Mouse (Mus musculus): Measurements from ENCODE around the gene Hs3st3a1. TPM values are rescaled to one million over a fixed set of nuclear protein-coding genes. Genes with fewer than 3 reads are reported as not detected.

The Hs3st3a1 gene
- polyA plus RNA-seq, 1 experiment from 2014 or later = 0.18 TPM

GRCm38 (mm10) chr11:64418969-64419368 is 16.2 kb upstream of the Hs3st3a1 start:
- no peak for DNase-seq
- H3K36me3 ChIP-seq (replicated peaks; ENCODE audit: insufficient read depth, low read length) = no peaks in the 10 kb centered on the region
- 74% methylated on average over 1 of the region's 1 CpGs for WGBS (ENCODE audit: insufficient replicate concordance)
- H3K9ac ChIP-seq (replicated peaks) = no peak overlapping the region
- no peaks in the 10 kb centered on the region for H3K4me1 ChIP-seq (ENCODE audit: insufficient read depth)
- no peak overlapping the region for H3K27ac ChIP-seq (ENCODE audit: low read depth)
- H3K9me3 ChIP-seq (ENCODE audit: low read length) = 0 out of 2 replicates have a peak, but pooled peaks cover 2% of the 10 kb centered on the region
- H3K27me3 ChIP-seq (ENCODE audit: insufficient read depth, low read length) = no peaks in the 10 kb centered on the region
- ATAC-seq = no peak
- TF ChIP-seq EP300 (IDR thresholded peaks at IDR 0.05; ENCODE audit: low read depth) (no peak), CTCF (IDR thresholded peaks at IDR 0.05; ENCODE audit: low read depth) (no peak)
- H3K4me2 ChIP-seq (ENCODE audit: low read depth, low read length) = no peak overlapping the region
- H3K4me3 ChIP-seq (ENCODE audit: low read depth, low read length) = no peak overlapping the region

- H3K9me3 ChIP-seq (ENCODE audit: low read length) = no peaks in the 10 kb centered on the region
- peaks cover 30% of the 10 kb centered on the region for H3K27me3 ChIP-seq (ENCODE audit: insufficient read depth, low read length)
- H3K36me3 ChIP-seq (replicated peaks; ENCODE audit: insufficient read depth, low read length) = no peaks in the 10 kb centered on the region
- peak overlapping the region; percentile 57 for H3K9ac ChIP-seq (replicated peaks)
- peak overlapping the region; percentile 46 for H3K4me3 ChIP-seq (ENCODE audit: low read depth, low read length)
- DNase-seq (peak; percentile 26), ATAC-seq (peak; percentile 55)
- H3K27ac ChIP-seq (ENCODE audit: low read depth) = peak overlapping the region; percentile 30
- H3K4me1 ChIP-seq (ENCODE audit: insufficient read depth) = peaks cover 13% of the 10 kb centered on the region
- peak overlapping the region; percentile 80 for H3K4me2 ChIP-seq (ENCODE audit: low read depth, low read length)
- 1% methylated on average over 72 of the region's 81 CpGs for WGBS (ENCODE audit: insufficient replicate concordance)
- no peak for TF ChIP-seq EP300 (IDR thresholded peaks at IDR 0.05; ENCODE audit: low read depth)
- no peak for TF ChIP-seq CTCF (IDR thresholded peaks at IDR 0.05; ENCODE audit: low read depth)
Observed at GRCm38 (mm10) chr11:64435546-64436411, 647 bp downstream of the Hs3st3a1 start.

- Histone ChIP-seq H3K4me2 (ENCODE audit: low read depth, low read length) (peak within 1 kb of the TSS; percentile 80), H3K4me3 (ENCODE audit: low read depth, low read length) (peak within 1 kb of the TSS; percentile 46), H3K27me3 (ENCODE audit: insufficient read depth, low read length) (peaks cover 30% of the 10 kb centered on the region), H3K9me3 (ENCODE audit: low read length) (no peaks in the 10 kb centered on the region), H3K9ac (replicated peaks) (peak within 1 kb of the TSS; percentile 57), H3K27ac (ENCODE audit: low read depth) (peak within 1 kb of the TSS; percentile 30), H3K36me3 (replicated peaks; ENCODE audit: insufficient read depth, low read length) (no peaks in the 10 kb centered on the region), H3K4me1 (ENCODE audit: insufficient read depth) (peaks cover 13% of the 10 kb centered on the region)
- ATAC-seq (no peak), DNase-seq (no peak)
- TF ChIP-seq CTCF (IDR thresholded peaks at IDR 0.05; ENCODE audit: low read depth) (no peak), EP300 (IDR thresholded peaks at IDR 0.05; ENCODE audit: low read depth) (no peak)
- WGBS (ENCODE audit: insufficient replicate concordance) = 2% methylated on average over 24 of the region's 24 CpGs
Observed at GRCm38 (mm10) chr11:64436412-64436727, 1.2 kb downstream of the Hs3st3a1 start, which contains the start of gene F930015N05Rik. Gene F930015N05Rik, minus strand, starts transcription at chr11:64436653.

- peaks cover 13% of the 10 kb centered on the region for H3K4me1 ChIP-seq (ENCODE audit: insufficient read depth)
- DNase-seq (no peak), ATAC-seq (no peak)
- H3K9me3 ChIP-seq (ENCODE audit: low read length) = no peaks in the 10 kb centered on the region
- H3K27ac ChIP-seq (ENCODE audit: low read depth) = no peak overlapping the region
- H3K4me2 ChIP-seq (ENCODE audit: low read depth, low read length) = peak overlapping the region; percentile 80
- peaks cover 29% of the 10 kb centered on the region for H3K27me3 ChIP-seq (ENCODE audit: insufficient read depth, low read length)
- H3K36me3 ChIP-seq (replicated peaks; ENCODE audit: insufficient read depth, low read length) = no peaks in the 10 kb centered on the region
- 26% methylated on average over 5 of the region's 5 CpGs for WGBS (ENCODE audit: insufficient replicate concordance)
- no peak for TF ChIP-seq EP300 (IDR thresholded peaks at IDR 0.05; ENCODE audit: low read depth)
- TF ChIP-seq CTCF (IDR thresholded peaks at IDR 0.05; ENCODE audit: low read depth) = no peak
- peak overlapping the region; percentile 57; the same call in 1 of the 2 replicates for H3K9ac ChIP-seq (replicated peaks)
- H3K4me3 ChIP-seq (ENCODE audit: low read depth, low read length) = peak overlapping the region; percentile 46
Observed at GRCm38 (mm10) chr11:64436791-64437298, 1.7 kb downstream of the Hs3st3a1 start.

- Histone ChIP-seq H3K4me2 (ENCODE audit: low read depth, low read length) (no peak overlapping the region), H3K27ac (ENCODE audit: low read depth) (no peak overlapping the region), H3K9ac (replicated peaks) (no peak overlapping the region), H3K27me3 (ENCODE audit: insufficient read depth, low read length) (peaks cover 28% of the 10 kb centered on the region), H3K4me1 (ENCODE audit: insufficient read depth) (peaks cover 13% of the 10 kb centered on the region), H3K36me3 (replicated peaks; ENCODE audit: insufficient read depth, low read length) (no peaks in the 10 kb centered on the region), H3K9me3 (ENCODE audit: low read length) (no peaks in the 10 kb centered on the region), H3K4me3 (ENCODE audit: low read depth, low read length) (no peak overlapping the region)
- TF ChIP-seq CTCF (IDR thresholded peaks at IDR 0.05; ENCODE audit: low read depth) = no peak
- no peak for TF ChIP-seq EP300 (IDR thresholded peaks at IDR 0.05; ENCODE audit: low read depth)
- DNase-seq (no peak), ATAC-seq (no peak)
- WGBS (ENCODE audit: insufficient replicate concordance) = 78% methylated on average over 3 of the region's 3 CpGs
Observed at GRCm38 (mm10) chr11:64437721-64438120, 2.6 kb downstream of the Hs3st3a1 start.

GRCm38 (mm10) chr11:64438909-64439308 is 3.8 kb downstream of the Hs3st3a1 start:
- no peak for ATAC-seq
- Histone ChIP-seq H3K9me3 (ENCODE audit: low read length) (no peaks in the 10 kb centered on the region), H3K27ac (ENCODE audit: low read depth) (no peak overlapping the region), H3K4me2 (ENCODE audit: low read depth, low read length) (no peak overlapping the region), H3K4me1 (ENCODE audit: insufficient read depth) (peaks cover 13% of the 10 kb centered on the region), H3K27me3 (ENCODE audit: insufficient read depth, low read length) (peaks cover 28% of the 10 kb centered on the region), H3K36me3 (replicated peaks; ENCODE audit: insufficient read depth, low read length) (no peaks in the 10 kb centered on the region), H3K9ac (replicated peaks) (no peak overlapping the region), H3K4me3 (ENCODE audit: low read depth, low read length) (no peak overlapping the region)
- DNase-seq = no peak
- WGBS (ENCODE audit: insufficient replicate concordance) = 27% methylated on average over 3 of the region's 3 CpGs
- TF ChIP-seq EP300 (IDR thresholded peaks at IDR 0.05; ENCODE audit: low read depth) (no peak), CTCF (IDR thresholded peaks at IDR 0.05; ENCODE audit: low read depth) (peak; percentile 34)
